Mouse (Mus musculus) limb, embryonic 13.5 days (tissue): ENCODE data around the gene Prpf4. TPM values are rescaled to one million over a fixed set of nuclear protein-coding genes. Genes with fewer than 3 reads are reported as not detected.

Experiments
- ATAC-seq: fragments of 200-750 bp; cut with Nextera tagmentation; 2 replicates; pipeline ENCODE4 v1.8.0; 2017; ENCODE audit warnings: low read depth, moderate number of reproducible peaks, moderate TSS enrichment; ENCODE audit not compliant: low FRiP score
- H3K27ac ChIP-seq: fragments of 300-500 bp; sonication (generic); 2 replicates; pipeline ENCODE4 v1.5.1; 2015; ENCODE audit warnings: inconsistent platforms, mild to moderate bottlenecking, moderate library complexity
- H3K27me3 ChIP-seq: fragments of 300-500 bp; sonication (generic); 2 replicates; pipeline ENCODE4 v1.6.1; 2015; ENCODE audit warnings: mild to moderate bottlenecking, inconsistent platforms
- H3K36me3 ChIP-seq: fragments of 300-500 bp; sonication (generic); 2 replicates; pipeline ENCODE4 v1.6.1; 2015; ENCODE audit warnings: inconsistent platforms, mild to moderate bottlenecking, moderate library complexity
- H3K4me1 ChIP-seq: fragments of 300-500 bp; sonication (generic); 2 replicates; pipeline ENCODE4 v1.6.1; 2015; ENCODE audit warnings: inconsistent platforms
- H3K4me2 ChIP-seq: fragments of 300-500 bp; sonication (generic); replicated peaks from 2 replicates; pipeline ENCODE4 v1.6.1; 2015; ENCODE audit warnings: inconsistent platforms, mild to moderate bottlenecking, moderate library complexity
- H3K4me3 ChIP-seq: fragments of 300-500 bp; sonication (generic); 2 replicates; pipeline ENCODE4 v1.5.1; 2015; ENCODE audit warnings: moderate library complexity, mild to moderate bottlenecking, inconsistent platforms
- H3K9ac ChIP-seq: fragments of 300-500 bp; sonication (generic); 2 replicates; pipeline ENCODE4 v1.6.1; 2015; ENCODE audit warnings: mild to moderate bottlenecking, inconsistent platforms
- H3K9me3 ChIP-seq: fragments of 300-500 bp; sonication (generic); 2 replicates; pipeline ENCODE4 v1.6.1; 2016; ENCODE audit warnings: inconsistent platforms
- WGBS: fragments of 180-500 bp; shearing (Covaris S2); methylation state at CpG from one replicate; pipeline ENCODE4 v1.1.7; 2015; 5-methylcytosine and 5-hydroxymethylcytosine counted together
- polyA plus RNA-seq: library from polyadenylated mRNA; unstranded; fragments of >200 nt; fragmentation: Nextera tagmentation; extraction: Ambion mirVana; gene quantifications from 2 replicates; pipeline ENCODE4 v1.2.1, GENCODE M21; 2015

Prpf4 gene
- polyA plus RNA-seq, 1 experiment from 2014 or later = 27.9 TPM

DNA sequence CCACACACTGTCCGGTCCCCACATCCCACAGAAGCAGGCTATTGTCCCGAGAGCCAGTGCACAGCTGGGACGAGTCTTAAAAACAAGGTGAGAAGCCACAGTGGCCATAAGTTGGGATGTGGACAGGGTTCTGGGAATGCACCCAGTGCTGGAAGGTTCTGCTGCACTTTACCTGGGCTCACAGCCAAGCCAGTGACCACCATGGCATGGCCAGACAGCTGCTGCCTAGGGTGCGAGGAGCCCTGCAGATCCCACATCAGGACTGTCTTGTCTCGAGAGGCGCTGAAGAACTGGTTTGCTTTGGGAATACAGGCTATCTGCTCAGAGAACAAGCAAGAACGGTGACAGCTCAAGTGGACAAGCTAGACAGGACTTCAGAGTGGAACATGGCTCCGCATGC is 51.8 kb downstream of the Prpf4 start:
- ATAC-seq = no peak
- no peaks in the 10 kb centered on the region for H3K9me3 ChIP-seq
- 93% methylated on average over 8 of the region's 8 CpGs for WGBS
- no peak overlapping the region for H3K4me2 ChIP-seq
- no peak overlapping the region for H3K27ac ChIP-seq
- H3K27me3 ChIP-seq = no peaks in the 10 kb centered on the region
- H3K4me3 ChIP-seq = no peak overlapping the region
- no peak overlapping the region for H3K9ac ChIP-seq
- H3K36me3 ChIP-seq = peaks cover 2% of the 10 kb centered on the region; the same call in 1 of the 2 replicates
- H3K4me1 ChIP-seq = no peaks in the 10 kb centered on the region

DNA sequence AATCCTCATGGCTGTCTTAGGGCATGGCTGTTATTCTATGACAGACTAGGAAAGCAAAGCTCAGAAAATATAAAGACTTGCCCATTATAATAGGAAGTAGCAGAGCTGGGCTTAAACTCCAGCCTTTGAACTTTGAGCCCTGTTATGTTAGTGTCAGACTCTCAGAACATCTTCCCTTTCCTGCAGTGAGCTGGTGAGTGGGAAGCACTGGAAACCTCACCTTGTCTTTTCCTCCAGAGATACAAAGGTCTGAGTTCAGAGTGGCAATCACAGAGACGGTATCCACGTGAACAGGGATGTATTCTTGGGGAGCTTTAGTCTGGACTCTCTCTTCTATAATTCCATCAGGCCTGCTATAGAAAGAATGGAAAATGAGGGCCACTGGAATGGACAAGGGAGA is 54.5 kb downstream of the Prpf4 start:
- no peak overlapping the region for H3K27ac ChIP-seq
- WGBS = 88% methylated on average over 2 of the region's 2 CpGs
- no peak overlapping the region for H3K4me2 ChIP-seq
- H3K4me3 ChIP-seq = no peak overlapping the region
- H3K36me3 ChIP-seq = peaks cover 2% of the 10 kb centered on the region; the same call in 1 of the 2 replicates
- no peak for ATAC-seq
- H3K27me3 ChIP-seq = no peaks in the 10 kb centered on the region
- 0 out of 2 replicates have a peak, but pooled peaks cover under 1% of the 10 kb centered on the region for H3K9me3 ChIP-seq
- H3K4me1 ChIP-seq = no peaks in the 10 kb centered on the region
- H3K9ac ChIP-seq = no peak overlapping the region

DNA sequence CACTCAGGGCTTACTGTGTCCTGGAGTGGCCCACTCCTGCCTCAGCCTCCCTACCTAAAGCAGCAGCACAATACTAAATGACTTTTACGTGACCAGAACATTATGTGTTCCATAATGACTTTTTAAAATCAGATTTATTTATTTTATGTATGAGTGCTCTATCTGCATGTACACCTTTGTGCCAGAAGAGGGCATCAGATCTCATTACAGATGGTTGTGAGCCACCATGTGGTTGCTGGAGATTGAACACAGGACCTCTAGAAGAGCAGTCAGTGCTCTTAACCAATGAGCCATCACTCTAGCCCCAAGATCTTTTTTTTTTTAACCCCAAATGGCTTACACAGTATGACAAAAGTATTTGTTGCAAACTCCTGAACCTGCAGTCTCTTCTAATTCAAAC is 59.6 kb downstream of the Prpf4 start:
- WGBS = 85% methylated on average over 1 of the region's 1 CpGs
- no peak overlapping the region for H3K4me3 ChIP-seq

DNA sequence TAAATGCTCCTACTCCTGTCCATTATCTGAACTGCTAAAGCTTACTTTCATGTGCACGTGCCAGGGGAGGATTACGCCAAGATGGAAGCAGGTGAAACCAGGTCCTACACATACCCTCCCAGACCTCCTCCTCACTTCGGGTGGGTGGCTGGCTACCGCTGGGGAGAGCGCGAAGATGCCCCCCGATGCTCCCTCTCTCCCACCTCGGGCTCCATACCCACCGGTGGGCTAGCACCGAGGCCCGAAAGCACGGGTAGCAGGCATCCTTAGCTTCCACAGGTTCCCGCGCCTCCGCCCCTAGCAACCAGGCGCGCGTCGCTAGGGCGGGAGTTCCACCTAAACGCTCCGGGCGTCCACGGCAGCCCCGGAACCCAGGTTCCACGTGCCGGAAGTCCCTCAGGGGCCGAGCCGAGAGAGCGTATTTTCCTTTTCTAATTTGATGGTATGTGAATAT is 62.0 kb downstream of the Prpf4 start, which contains the start of gene Wdr31:
Gene Wdr31, minus strand, starts transcription at position 299 of the 454 bp plus-strand sequence.
- H3K9me3 ChIP-seq = 0 out of 2 replicates have a peak, but pooled peaks cover 4% of the 10 kb centered on the region
- no peaks in the 10 kb centered on the region for H3K27me3 ChIP-seq
- H3K4me1 ChIP-seq = no peaks in the 10 kb centered on the region
- peak within 1 kb of the TSS; percentile 80 for H3K4me2 ChIP-seq
- no peak within 1 kb of the TSS for H3K27ac ChIP-seq
- ATAC-seq = peak; percentile 93
- under 1% methylated on average over 30 of the region's 30 CpGs for WGBS
- no peaks in the 10 kb centered on the region for H3K36me3 ChIP-seq
- peak within 1 kb of the TSS; percentile 71 for H3K9ac ChIP-seq
- peak within 1 kb of the TSS; percentile 65 for H3K4me3 ChIP-seq

More for the DNA sequence above, 59.6 kb downstream of the Prpf4 start:
- ATAC-seq = no peak
- Histone ChIP-seq H3K36me3 (no peaks in the 10 kb centered on the region), H3K27ac (no peak overlapping the region), H3K9me3 (0 out of 2 replicates have a peak, but pooled peaks cover 4% of the 10 kb centered on the region), H3K4me1 (no peaks in the 10 kb centered on the region), H3K27me3 (no peaks in the 10 kb centered on the region), H3K9ac (no peak overlapping the region), H3K4me2 (no peak overlapping the region)

DNA sequence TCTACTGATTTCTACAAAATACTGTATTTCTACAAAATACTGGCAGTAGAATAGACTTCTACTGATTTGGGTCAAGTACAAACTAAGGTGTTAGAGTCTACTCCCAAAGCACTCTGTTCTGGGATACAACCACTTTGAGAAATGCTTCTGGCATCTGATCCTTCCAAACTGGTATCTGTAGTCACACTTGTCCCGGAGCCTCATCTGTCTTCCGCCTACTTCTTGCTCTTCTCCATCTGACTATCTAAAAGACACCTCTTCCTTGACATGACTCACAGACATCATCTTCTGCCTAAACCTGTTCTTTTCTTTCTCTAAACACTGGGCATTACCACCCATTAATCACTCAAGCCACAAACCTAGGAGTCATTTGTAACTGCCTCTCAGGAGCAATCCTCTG is 63.5 kb downstream of the Prpf4 start:
- no peaks in the 10 kb centered on the region for H3K36me3 ChIP-seq
- H3K27me3 ChIP-seq = peaks cover 5% of the 10 kb centered on the region; the same call in 1 of the 2 replicates
- ATAC-seq = no peak
- no peak overlapping the region for H3K9ac ChIP-seq
- 0 out of 2 replicates have a peak, but pooled peaks cover 4% of the 10 kb centered on the region for H3K9me3 ChIP-seq
- H3K4me3 ChIP-seq = no peak overlapping the region
- no peak overlapping the region for H3K4me2 ChIP-seq
- WGBS = 90% methylated on average over 2 of the region's 2 CpGs
- H3K4me1 ChIP-seq = no peaks in the 10 kb centered on the region
- no peak overlapping the region for H3K27ac ChIP-seq

DNA sequence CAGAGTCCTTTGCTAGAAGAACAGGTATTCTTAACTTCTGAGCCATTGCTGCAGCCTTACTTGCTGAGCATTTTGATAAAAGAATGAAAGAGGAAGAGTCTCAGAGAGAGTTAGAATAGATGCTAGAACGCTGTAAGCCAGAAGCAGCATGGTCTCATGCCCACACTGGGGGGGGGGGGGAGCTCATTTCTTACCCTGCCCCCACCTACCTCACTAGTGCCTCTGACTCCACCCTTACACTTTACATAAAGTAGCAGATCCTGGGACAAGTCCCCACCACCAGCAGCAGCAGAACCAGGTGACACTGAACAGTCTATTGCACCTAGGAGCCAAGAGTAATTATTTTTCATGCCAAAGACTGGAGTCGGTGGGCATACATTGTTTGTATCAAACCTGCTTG is 66.5 kb downstream of the Prpf4 start:
- Histone ChIP-seq H3K4me3 (no peak overlapping the region), H3K4me1 (peaks cover 6% of the 10 kb centered on the region; the same call in 1 of the 2 replicates), H3K9me3 (no peaks in the 10 kb centered on the region), H3K4me2 (no peak overlapping the region), H3K9ac (no peak overlapping the region), H3K36me3 (no peaks in the 10 kb centered on the region), H3K27ac (no peak overlapping the region), H3K27me3 (peaks cover 31% of the 10 kb centered on the region)
- ATAC-seq = no peak
- 73% methylated on average over 2 of the region's 2 CpGs for WGBS

DNA sequence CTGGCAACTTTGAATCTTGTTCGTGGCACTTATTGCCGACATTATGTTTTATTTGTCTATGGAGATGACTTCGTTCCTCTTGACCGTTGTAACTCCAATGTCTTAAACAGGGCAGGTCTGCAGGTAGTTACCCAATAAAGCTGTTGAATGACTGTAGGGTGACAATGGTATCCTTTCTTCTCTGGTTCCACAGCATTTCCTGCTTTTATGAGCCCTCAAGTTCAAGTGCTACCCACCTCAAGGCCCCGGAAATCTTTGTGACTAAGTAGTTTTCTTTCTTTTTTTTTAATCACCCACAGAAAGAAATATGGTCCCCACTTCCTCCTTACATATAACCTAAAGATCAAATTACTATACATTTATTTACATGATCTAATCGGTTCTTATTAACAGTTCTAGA is 67.2 kb downstream of the Prpf4 start:
- H3K9me3 ChIP-seq = no peaks in the 10 kb centered on the region
- H3K4me1 ChIP-seq = peaks cover 10% of the 10 kb centered on the region
- H3K36me3 ChIP-seq = no peaks in the 10 kb centered on the region
- WGBS = 83% methylated on average over 6 of the region's 6 CpGs
- ATAC-seq = no peak
- peaks cover 38% of the 10 kb centered on the region for H3K27me3 ChIP-seq
- no peak overlapping the region for H3K27ac ChIP-seq
- H3K4me3 ChIP-seq = no peak overlapping the region
- no peak overlapping the region for H3K9ac ChIP-seq
- H3K4me2 ChIP-seq = no peak overlapping the region

Other genes with a start within 250 kb of the Prpf4 start
- 14.1 and 14.8 TPM in 2 replicates for gene Zfp37, start 177.8 kb upstream of the Prpf4 start, polyA plus RNA-seq
- gene Slc31a2, start 146.2 kb upstream of the Prpf4 start, polyA plus RNA-seq = 17.7 and 19.0 TPM in 2 replicates
- gene Fkbp15, start 48.2 kb upstream of the Prpf4 start, polyA plus RNA-seq = 25.4 and 27.9 TPM in 2 replicates
- gene Slc31a1, start 48.1 kb upstream of the Prpf4 start, polyA plus RNA-seq = 42.5 and 45.7 TPM in 2 replicates
- 202 TPM in 2 replicates for gene Cdc26, start 155 bp upstream of the Prpf4 start, polyA plus RNA-seq
- gene Rnf183, start 26.5 kb downstream of the Prpf4 start, polyA plus RNA-seq = not detected in 2 replicates
- 6.8 and 7.9 TPM in 2 replicates for gene Wdr31, start 62.1 kb downstream of the Prpf4 start, polyA plus RNA-seq
- gene Bspry, start 71.3 kb downstream of the Prpf4 start, polyA plus RNA-seq = 2.9 and 3.2 TPM in 2 replicates
- 14.7 and 14.8 TPM in 2 replicates for gene Hdhd3, start 94.7 kb downstream of the Prpf4 start, polyA plus RNA-seq
- 79.7 and 85.4 TPM in 2 replicates for gene Alad, start 111.1 kb downstream of the Prpf4 start, polyA plus RNA-seq
- gene Pole3, start 116.3 kb downstream of the Prpf4 start, polyA plus RNA-seq = 86.3 and 93.9 TPM in 2 replicates
- gene 4933430I17Rik, start 116.6 kb downstream of the Prpf4 start, polyA plus RNA-seq = 0.60 and 0.61 TPM in 2 replicates
- gene Rgs3, start 151.1 kb downstream of the Prpf4 start, polyA plus RNA-seq = 50.3 and 52.8 TPM in 2 replicates